Mouse (Mus musculus) C2C12 (cell line): ENCODE data around the gene Ccng1.

Experiments
- CEBPB ChIP-seq: IDR thresholded peaks from one replicate; pipeline ENCODE4 v1.6.1; 2011; ENCODE audit warnings: low read depth, mild to moderate bottlenecking, control low read depth, moderate library complexity
- CTCF ChIP-seq: IDR thresholded peaks from one replicate; pipeline ENCODE4 v1.5.1; 2011; ENCODE audit not compliant: control insufficient read depth, insufficient read depth, insufficient read length
- FOSL1 ChIP-seq: IDR thresholded peaks from one replicate; pipeline ENCODE4 v1.8.0; 2011; ENCODE audit warnings: mild to moderate bottlenecking, low read length; ENCODE audit not compliant: poor library complexity, insufficient read depth, severe bottlenecking
- MAX ChIP-seq: IDR thresholded peaks from one replicate; pipeline ENCODE4 v1.6.1; 2011; ENCODE audit warnings: mild to moderate bottlenecking, control low read depth
- MYOD1 ChIP-seq: IDR thresholded peaks from one replicate; pipeline ENCODE4 v1.6.1; 2011; ENCODE audit warnings: low read depth; ENCODE audit not compliant: control insufficient read depth, insufficient read length
- USF1 ChIP-seq: IDR thresholded peaks from one replicate; pipeline ENCODE4 v1.6.1; 2011; ENCODE audit warnings: low read depth, mild to moderate bottlenecking, control low read depth, moderate library complexity

DNA sequence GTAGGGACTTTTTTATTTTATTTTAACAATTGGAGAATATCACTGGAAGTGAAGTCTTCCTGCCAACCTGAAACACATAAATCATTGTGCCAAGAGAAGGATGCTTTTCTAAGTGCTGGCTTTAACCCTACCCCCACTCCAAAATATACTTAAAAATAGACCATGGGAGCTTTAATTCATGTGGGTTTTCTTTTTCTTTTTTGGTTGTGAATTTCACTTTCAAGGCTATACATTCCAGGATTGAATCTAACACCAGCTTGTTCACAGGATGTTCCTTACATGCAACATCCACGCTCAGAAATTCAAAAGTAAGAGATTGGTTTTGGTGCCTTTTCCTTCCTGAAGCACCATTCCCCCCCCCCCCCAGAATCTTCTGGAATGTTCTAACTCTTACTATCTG is 28.2 kb upstream of the Ccng1 start:
- no peak for TF ChIP-seq CTCF
- no peak for TF ChIP-seq CEBPB
- TF ChIP-seq MAX = no peak
- TF ChIP-seq USF1 = no peak
- no peak for TF ChIP-seq MYOD1
- no peak for TF ChIP-seq FOSL1
